Mouse (Mus musculus) granulocyte monocyte progenitor cell, adult 5-6 weeks (primary cell): ENCODE measurements around the gene 1700016D06Rik. TPM values are rescaled to one million over a fixed set of nuclear protein-coding genes. Genes with fewer than 3 reads are reported as not detected.

Source experiments
- ATAC-seq: replicated peaks from 2 replicates; pipeline ENCODE4 v1.8.0; 2016; ENCODE audit warnings: mild to moderate bottlenecking, moderate TSS enrichment, inconsistent platforms; ENCODE audit not compliant: poor library complexity, severe bottlenecking
- total RNA-seq, 2 experiments: library from RNA; stranded (forward) in 1 of 2; stranded (reverse) in 1 of 2; fragments of 200-712, 200-1000 nt in 1 of 2; fragments of >200 nt in 1 of 2; fragmentation: Nextera tagmentation in 1 of 2; gene quantifications; 2 replicates each; pipeline ENCODE4 v1.2.3; 2014 to 2017

Gene 1700016D06Rik
- total RNA-seq (2014; fragmentation: Nextera tagmentation): not detected in 2 replicates
- not detected in 2 replicates for total RNA-seq (2017)

DNA sequence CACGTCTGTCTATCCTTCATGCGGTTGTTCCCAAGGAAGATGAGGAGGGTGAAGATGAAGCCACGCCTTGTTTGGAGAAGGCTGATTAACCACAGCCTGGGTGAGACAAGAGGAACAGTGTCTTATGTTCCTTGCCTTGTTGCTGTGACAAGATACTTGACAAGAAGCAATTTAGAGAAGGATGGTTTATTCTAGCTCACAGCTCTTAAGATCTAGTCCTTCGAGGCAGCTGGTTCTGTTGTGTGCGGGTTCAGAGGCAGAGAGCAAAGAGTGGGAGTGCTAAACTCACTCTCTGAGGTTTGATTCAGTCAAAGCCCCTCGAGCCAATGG, at the start of gene 1700016D06Rik:
Gene 1700016D06Rik, minus strand, starts transcription at position 31 of the 330 bp plus-strand sequence.
- peak; percentile 17; the same call in 1 of the 2 replicates for ATAC-seq

DNA sequence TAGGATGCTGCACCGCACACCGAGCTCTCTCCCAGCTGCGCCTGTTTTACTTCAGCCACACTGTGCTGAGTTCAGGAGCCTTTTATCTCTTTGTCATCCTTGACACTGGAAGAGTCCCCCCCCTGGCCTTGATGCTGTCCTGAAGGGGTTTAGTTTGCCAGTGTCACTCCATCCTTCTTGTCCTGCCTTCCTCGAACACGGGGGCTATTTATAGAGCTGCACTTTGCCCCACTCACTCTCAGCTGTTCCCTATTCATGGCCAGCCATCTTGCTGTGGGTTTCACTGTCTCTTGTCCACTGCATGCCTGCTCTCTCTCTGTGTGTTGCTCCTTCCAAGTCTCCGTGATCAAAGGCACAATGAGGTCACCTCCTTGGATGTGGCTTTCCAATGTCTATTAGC, 48.6 kb upstream of the 1700016D06Rik start:
- no peak for ATAC-seq

DNA sequence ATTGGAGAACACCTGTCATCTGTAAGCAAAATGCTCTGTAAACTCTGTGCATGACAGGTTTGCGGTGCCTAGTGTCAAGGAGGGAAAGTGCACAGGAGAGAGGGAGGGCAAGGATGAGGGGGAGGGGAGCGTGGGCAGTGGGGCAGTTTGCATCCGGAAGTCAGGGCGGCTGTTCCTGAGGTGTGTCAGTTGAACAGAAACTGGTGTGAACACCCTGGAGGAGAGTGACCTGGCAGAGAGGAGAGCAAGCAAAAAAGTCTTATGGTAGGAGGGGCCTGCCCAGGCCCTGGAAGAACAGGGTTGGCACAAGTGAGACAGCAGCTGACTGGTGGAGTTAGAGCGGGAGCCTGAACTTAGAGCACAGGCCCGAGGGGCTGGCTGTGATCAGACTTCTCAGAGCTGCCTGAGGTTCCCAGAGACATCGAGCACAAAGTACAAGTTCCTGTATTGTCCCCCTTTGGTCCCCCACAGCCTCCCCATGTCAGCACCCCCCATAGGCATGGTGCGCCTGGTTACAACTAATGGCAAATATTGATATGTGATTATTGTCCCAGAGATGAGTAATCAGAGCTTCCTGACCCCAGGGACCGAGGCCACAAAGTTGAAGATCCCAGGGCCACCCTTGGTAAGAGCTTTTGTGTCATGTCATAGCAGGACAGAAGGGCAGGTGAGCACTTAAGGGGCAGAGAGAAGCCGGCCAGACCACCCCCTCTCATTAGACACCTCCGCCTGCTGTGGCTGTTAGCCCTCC, 46.2 kb upstream of the 1700016D06Rik start:
- ATAC-seq: 0 out of 2 replicates have a peak, but pooled peaks have one; percentile 9

DNA sequence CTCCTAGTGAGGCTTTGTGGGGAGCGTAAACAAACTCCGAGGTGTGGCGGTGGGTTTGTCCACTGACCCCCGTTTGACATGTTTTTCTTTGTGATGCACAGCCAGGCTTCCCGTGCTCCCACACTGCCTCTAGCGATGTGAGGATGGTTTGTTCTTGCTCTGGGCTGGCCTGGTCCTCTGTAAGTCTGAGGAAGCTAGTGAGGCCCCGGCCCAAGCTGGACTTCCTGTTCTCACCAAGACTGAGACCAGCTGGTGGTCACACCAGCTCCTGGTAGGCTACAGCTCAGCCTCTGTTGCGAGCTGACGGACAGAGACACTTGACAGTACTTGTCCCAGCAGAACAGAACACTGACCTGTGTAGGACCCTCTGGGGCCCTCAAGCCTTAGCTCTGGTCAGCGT, 42.7 kb upstream of the 1700016D06Rik start:
- no peak for ATAC-seq

GRCm38 (mm10) chr8:11740857-11741256, 40.0 kb upstream of the 1700016D06Rik start:
- no peak for ATAC-seq

GRCm38 (mm10) chr8:11739082-11739481, 38.2 kb upstream of the 1700016D06Rik start:
- ATAC-seq: no peak

GRCm38 (mm10) chr8:11737096-11737495, 36.2 kb upstream of the 1700016D06Rik start:
- no peak for ATAC-seq

DNA sequence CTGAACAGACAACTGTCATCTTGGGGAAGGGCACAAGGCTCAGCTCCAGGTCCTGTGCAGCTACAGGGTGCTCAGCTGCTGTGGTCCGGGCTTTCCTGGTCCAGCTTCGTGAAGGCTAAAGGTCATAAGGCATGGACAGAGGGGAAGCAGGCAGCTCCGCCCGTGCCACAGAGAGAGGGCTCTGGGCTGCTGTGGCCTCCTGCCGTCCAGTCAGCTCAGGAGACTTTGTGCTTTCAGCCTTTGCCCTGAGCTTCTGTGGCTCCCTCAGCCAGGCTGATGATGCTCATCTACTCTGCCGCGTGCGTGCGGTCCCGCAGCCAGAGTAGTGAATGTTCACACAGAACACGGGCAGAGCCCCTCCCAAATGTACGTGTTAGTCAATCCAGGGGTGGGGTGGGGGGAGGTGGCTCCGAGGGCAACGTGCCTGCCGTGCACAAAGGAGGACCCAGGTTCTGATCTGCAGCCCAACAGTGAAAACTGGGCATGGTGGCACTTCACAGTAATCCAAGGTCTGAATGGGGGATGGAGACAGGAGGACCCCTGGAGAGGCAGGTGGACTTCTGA, 34.9 kb upstream of the 1700016D06Rik start:
- no peak for ATAC-seq

GRCm38 (mm10) chr8:11730271-11730940, 29.5 kb upstream of the 1700016D06Rik start:
- ATAC-seq: no peak

GRCm38 (mm10) chr8:11728482-11729295, 27.8 kb upstream of the 1700016D06Rik start:
- no peak for ATAC-seq

DNA sequence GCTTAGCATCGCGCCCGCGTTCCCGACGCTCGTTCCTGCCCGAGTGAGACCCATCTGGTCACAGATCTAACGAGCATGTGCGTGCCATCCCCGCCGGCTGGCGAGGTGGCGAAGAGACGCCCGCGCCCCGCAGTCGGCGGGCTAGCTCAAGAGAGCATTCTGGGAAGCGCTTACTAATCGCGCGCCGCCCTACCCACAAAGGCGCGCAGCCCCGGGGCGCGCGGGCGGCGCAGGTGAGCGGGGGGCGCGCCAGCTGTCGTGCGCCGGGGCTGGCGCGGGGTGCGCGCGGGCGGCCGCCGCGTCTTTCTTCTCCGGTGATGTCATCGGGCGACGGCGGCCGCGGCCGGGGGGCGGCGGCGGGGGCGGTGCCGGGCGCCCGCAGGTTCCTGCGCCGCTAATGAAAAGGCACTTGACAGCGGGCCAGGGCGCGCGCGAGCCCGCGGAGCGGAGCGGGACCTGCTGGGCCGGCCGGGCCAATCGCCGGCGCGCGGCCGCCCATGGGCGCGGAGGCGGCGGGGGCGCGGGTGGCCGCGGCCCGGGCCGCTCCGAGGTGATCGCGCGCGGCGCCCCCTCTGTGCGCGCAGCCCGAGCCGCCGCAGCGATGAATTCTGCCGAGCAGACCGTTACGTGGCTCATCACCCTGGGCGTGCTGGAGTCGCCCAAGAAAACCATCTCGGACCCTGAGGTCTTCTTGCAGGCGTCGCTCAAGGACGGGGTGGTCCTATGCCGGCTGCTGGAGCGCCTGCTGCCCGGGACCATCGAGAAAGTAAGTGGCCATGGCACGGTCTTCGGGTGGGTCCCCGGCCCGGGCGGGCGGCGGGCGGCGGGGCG, 27.0 kb upstream of the 1700016D06Rik start, which contains the start of gene Arhgef7:
Gene Arhgef7, plus strand, starts transcription at position 71 of the 831 bp plus-strand sequence.
- ATAC-seq: peak; percentile 9; the same call in 1 of the 2 replicates

DNA sequence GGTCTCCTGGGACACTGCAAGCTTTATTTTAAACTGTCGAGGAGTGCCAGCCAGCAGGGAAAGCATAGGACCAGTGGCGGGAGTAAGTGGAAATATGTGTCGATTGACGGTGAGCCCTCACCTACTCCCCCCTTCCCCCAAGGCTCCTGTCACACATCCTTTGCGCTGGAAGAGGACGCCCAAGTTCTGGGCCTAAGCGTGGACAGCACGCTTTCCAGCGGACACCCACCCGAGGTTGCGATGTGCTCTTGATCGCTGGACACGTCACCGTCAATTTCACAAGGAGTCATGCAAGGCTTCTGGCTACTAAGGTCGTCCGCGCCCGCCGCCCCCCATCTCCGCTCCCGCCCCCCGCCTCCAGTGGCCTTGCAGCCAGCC, 26.4 kb upstream of the 1700016D06Rik start:
- ATAC-seq: no peak

- no peak for ATAC-seq
Measured at GRCm38 (mm10) chr8:11717194-11717593, 16.3 kb upstream of the 1700016D06Rik start.

DNA sequence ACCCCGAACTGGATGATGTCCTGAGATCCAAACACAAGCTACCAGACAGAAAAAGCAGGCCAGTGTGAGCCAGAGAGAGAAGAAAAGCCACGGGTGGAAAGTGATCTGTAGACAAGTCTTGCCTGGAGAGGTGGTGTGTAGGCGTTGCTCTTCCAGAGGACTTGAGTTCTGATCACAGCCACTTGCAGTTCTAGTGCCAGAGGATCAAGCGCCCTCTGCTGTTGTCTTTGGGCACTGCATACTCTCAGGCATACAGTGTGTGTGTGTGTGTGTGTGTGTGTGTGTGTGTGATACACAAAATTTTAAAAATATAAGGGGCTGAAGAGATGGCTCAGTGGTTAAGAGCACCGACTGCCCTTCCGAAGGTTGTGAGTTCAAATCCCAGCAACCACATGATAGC, 11.4 kb upstream of the 1700016D06Rik start:
- ATAC-seq: no peak

DNA sequence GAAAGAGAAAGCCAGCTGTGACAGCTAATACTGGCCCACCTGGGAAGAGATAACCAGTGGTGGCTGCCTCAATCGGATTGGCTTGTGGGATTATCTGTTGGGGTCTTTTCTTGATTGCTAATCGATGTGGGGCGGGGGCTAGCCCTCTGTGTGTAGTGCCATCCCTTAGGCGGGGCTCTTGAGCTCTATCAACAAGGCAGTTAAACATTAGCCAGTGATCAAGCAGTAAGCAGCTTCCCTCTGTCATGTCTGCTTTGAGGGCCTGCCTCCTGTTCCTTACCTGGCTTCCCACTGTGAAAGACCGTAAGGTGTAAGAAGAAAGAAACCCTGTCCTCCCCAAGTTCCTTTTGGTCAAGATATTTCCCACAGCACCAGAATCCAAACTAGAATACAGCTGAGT, 9.6 kb upstream of the 1700016D06Rik start:
- no peak for ATAC-seq

- no peak for ATAC-seq
Measured at GRCm38 (mm10) chr8:11709542-11709941, 8.7 kb upstream of the 1700016D06Rik start.

GRCm38 (mm10) chr8:11708815-11709214, 8.0 kb upstream of the 1700016D06Rik start:
- ATAC-seq: no peak

GRCm38 (mm10) chr8:11707701-11708100, 6.8 kb upstream of the 1700016D06Rik start:
- no peak for ATAC-seq

DNA sequence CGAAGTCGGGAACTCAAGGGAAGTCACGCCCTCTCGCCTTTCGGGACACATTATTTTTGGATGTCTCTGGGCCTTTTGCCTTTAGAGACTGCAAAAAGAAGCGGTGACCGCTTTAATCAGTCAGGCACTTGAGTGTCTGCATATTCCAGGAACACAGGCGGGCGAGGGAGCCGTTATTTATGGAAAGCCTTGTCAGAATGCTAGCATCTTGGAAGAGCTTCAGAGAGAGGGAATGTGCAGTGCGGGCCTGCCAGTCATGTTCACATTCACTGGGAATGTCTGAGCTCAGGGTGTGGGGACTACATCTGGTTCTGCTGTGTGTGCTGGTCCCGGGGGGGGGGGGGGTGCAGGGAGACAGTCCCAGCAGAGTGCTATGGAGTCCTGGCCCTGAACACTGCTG, 5.0 kb upstream of the 1700016D06Rik start:
- no peak for ATAC-seq
